Mouse (Mus musculus): Measurements from ENCODE around the gene Katnal1.

DNA sequence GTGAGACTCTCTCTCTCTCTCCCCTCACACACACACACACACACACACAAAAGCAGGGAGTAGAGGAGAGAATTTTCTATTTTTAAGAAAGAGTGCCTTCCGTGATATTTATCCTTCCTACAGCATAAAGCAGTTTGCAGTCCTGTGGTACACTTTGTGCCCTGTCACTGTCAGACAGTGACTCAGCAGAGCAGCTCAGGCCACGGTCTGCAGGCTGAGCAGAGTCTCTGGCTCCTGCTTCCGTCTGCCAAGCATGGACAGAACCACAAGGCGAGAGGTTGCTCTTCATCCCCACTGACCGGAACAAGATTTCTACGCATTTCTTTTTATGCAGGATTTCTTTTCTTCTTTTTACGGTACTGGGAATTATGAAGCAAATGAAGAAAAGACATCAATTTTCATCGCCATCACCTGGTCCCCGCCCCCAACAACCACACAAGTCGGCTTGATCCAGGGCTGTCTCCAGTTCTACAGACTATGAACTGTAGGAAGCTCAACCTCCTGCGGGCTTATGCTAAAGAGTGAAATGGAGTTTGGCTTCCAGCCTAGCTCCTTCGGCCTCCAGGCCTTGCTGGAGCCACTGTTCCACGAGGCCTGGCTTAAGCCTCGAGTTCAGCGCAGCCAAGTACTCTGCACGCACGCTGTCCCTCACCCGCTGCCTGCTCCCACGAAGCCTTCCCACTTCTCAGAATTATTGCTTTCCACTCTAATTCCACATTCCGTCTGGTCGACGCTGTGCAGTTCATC lies 25.4 kb upstream of the Katnal1 start:
- TF ChIP-seq POLR2A (IDR thresholded peaks at IDR 0.05; ENCODE audit: borderline replicate concordance, extremely low read depth, low read depth, low read length) (no peak), CTCF (IDR thresholded peaks at IDR 0.05; ENCODE audit: insufficient read depth, low read length) (no peak)

All from lung, adult 2 months (tissue).